Mouse (Mus musculus) embryonic facial prominence, embryonic 11.5 days (tissue): Measurements from ENCODE around the gene Grk1. TPM values are rescaled to one million over a fixed set of nuclear protein-coding genes. Genes with fewer than 3 reads are reported as not detected.

Source experiments
- ATAC-seq: fragments of 200-750 bp; cut with Nextera tagmentation; replicated peaks from 2 replicates; pipeline ENCODE4 v1.8.0; 2017; ENCODE audit warnings: low read depth; ENCODE audit not compliant: insufficient number of reproducible peaks, low FRiP score, low TSS enrichment
- DNase-seq: peaks from one replicate; pipeline ENCODE4 v3.0.0-alpha.2; 2015; ENCODE audit warnings: low spot score
- H3K27ac ChIP-seq: fragments of 300-500 bp; sonication (generic); replicated peaks from 2 replicates; pipeline ENCODE4 v1.5.1; 2014; ENCODE audit warnings: mild to moderate bottlenecking, low read depth, low read length, control low read depth
- H3K27me3 ChIP-seq: fragments of 300-500 bp; sonication (generic); 2 replicates; pipeline ENCODE4 v1.6.1; 2014; ENCODE audit warnings: mild to moderate bottlenecking, low read length, moderate library complexity, mixed read lengths; ENCODE audit not compliant: control insufficient read depth, insufficient read depth
- H3K36me3 ChIP-seq: fragments of 300-500 bp; sonication (generic); replicated peaks from 2 replicates; pipeline ENCODE4 v1.6.1; 2014; ENCODE audit warnings: low read depth, mild to moderate bottlenecking, low read length, moderate library complexity, mixed read lengths; ENCODE audit not compliant: control insufficient read depth, insufficient read depth
- H3K4me1 ChIP-seq: fragments of 300-500 bp; sonication (generic); 2 replicates; pipeline ENCODE4 v1.6.1; 2014; ENCODE audit warnings: low read length, mixed read lengths; ENCODE audit not compliant: control insufficient read depth, insufficient read depth
- H3K4me2 ChIP-seq: fragments of 300-500 bp; sonication (generic); 2 replicates; pipeline ENCODE4 v1.6.1; 2014; ENCODE audit warnings: low read depth, mild to moderate bottlenecking, control low read depth, low read length, moderate library complexity
- H3K4me3 ChIP-seq: fragments of 300-500 bp; sonication (generic); 2 replicates; pipeline ENCODE4 v1.5.1; 2014; ENCODE audit warnings: low read depth, low read length, control low read depth
- H3K9ac ChIP-seq: fragments of 300-500 bp; sonication (generic); replicated peaks from 2 replicates; pipeline ENCODE4 v1.6.1; 2014; ENCODE audit warnings: mild to moderate bottlenecking, control low read depth, low read length
- H3K9me3 ChIP-seq: fragments of 300-500 bp; sonication (generic); replicated peaks from 2 replicates; pipeline ENCODE4 v1.6.1; 2016; ENCODE audit warnings: mild to moderate bottlenecking, low read length, inconsistent platforms, mixed read lengths; ENCODE audit not compliant: control insufficient read depth
- WGBS: fragments of 180-500 bp; shearing (Covaris S2); extraction: QIAGEN DNeasy Blood & Tissue Kit; methylation state at CpG from one replicate; pipeline ENCODE4 v1.1.7; 2014; 5-methylcytosine and 5-hydroxymethylcytosine counted together
- polyA plus RNA-seq: library from polyadenylated mRNA; unstranded; fragments of >200 nt; fragmentation: Nextera tagmentation; extraction: Ambion mirVana; gene quantifications from 2 replicates; pipeline ENCODE4 v1.2.1, GENCODE M21; 2014

Grk1 gene
- polyA plus RNA-seq, 1 experiment from 2014 or later = 0.06 TPM

GRCm38 (mm10) chr8:13448145-13448544, 43.3 kb downstream of the Grk1 start:
- Histone ChIP-seq H3K4me3 (no peak overlapping the region), H3K27ac (no peak overlapping the region), H3K4me1 (no peaks in the 10 kb centered on the region), H3K27me3 (no peaks in the 10 kb centered on the region), H3K9ac (no peak overlapping the region), H3K36me3 (no peaks in the 10 kb centered on the region), H3K9me3 (no peaks in the 10 kb centered on the region), H3K4me2 (no peak overlapping the region)
- DNase-seq (peak; percentile 74), ATAC-seq (no peak)
- 41% methylated on average over 4 of the region's 4 CpGs for WGBS

GRCm38 (mm10) chr8:13451747-13452277, 46.9 kb downstream of the Grk1 start:
- H3K27ac ChIP-seq = no peak overlapping the region
- no peak overlapping the region for H3K9ac ChIP-seq
- no peak overlapping the region for H3K4me2 ChIP-seq
- no peaks in the 10 kb centered on the region for H3K36me3 ChIP-seq
- H3K9me3 ChIP-seq = no peaks in the 10 kb centered on the region
- DNase-seq (no peak), ATAC-seq (no peak)
- WGBS = 71% methylated on average over 6 of the region's 6 CpGs
- no peaks in the 10 kb centered on the region for H3K27me3 ChIP-seq
- H3K4me3 ChIP-seq = no peak overlapping the region
- H3K4me1 ChIP-seq = no peaks in the 10 kb centered on the region

- Histone ChIP-seq H3K4me1 (no peaks in the 10 kb centered on the region), H3K36me3 (no peaks in the 10 kb centered on the region), H3K4me3 (no peak overlapping the region), H3K9ac (no peak overlapping the region), H3K4me2 (no peak overlapping the region), H3K27me3 (no peaks in the 10 kb centered on the region), H3K9me3 (no peaks in the 10 kb centered on the region), H3K27ac (no peak overlapping the region)
- DNase-seq (no peak), ATAC-seq (peak; percentile 51; the same call in 1 of the 2 replicates)
- 74% methylated on average over 8 of the region's 8 CpGs for WGBS
Measured at GRCm38 (mm10) chr8:13454341-13455113, 49.6 kb downstream of the Grk1 start.

DNA sequence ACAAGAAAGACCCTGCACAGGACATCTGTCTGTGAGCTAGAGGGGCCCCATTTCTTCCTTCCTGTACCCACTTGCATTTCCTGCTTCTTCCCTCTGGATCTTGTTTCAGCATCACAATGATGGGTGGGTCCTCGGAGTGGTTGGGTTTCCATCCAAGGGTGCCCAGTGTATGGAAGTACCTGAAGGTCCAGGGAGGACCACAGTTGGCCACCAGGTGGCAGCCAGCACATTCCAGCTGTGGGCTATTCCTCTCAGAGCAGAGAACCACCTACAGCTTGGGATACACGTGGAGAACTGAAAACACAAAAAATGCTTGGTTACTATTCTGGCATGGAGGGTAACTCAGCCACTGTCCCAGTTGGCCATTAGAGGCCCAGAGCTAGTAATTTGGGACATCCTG, 50.4 kb downstream of the Grk1 start:
- peak; percentile 58 for DNase-seq

DNA sequence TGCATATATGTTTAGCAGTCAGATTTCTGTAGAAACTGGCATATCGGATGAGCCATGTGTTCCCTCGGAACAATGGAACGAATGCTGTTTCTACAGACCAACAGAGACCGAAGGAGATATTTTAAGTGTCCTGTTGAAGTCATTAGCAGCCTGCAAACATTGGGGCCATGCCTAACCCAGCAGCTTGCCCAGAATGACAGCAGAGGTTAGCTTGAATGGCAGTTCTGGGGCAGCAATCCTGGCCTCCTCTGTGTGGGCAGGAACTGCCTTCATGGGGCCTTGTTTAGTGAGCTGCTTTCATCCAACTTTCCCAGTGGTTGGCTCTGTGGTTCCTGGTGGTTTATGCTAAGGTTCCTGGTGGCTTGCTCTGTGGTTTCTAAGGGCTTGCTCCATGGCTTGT, 54.5 kb downstream of the Grk1 start:
- Histone ChIP-seq H3K36me3 (no peaks in the 10 kb centered on the region), H3K9me3 (no peaks in the 10 kb centered on the region), H3K27me3 (no peaks in the 10 kb centered on the region), H3K4me2 (no peak overlapping the region), H3K4me3 (no peak overlapping the region), H3K4me1 (no peaks in the 10 kb centered on the region), H3K27ac (no peak overlapping the region), H3K9ac (no peak overlapping the region)
- no peak for ATAC-seq
- WGBS = 92% methylated on average over 4 of the region's 4 CpGs
- no peak for DNase-seq

More for the DNA sequence above, 50.4 kb downstream of the Grk1 start:
- H3K36me3 ChIP-seq = no peaks in the 10 kb centered on the region
- no peak overlapping the region for H3K27ac ChIP-seq
- H3K9ac ChIP-seq = no peak overlapping the region
- ATAC-seq = no peak; the same call in 1 of the 2 replicates
- WGBS = 37% methylated on average over 2 of the region's 2 CpGs
- no peak overlapping the region for H3K4me2 ChIP-seq
- H3K4me3 ChIP-seq = no peak overlapping the region
- no peaks in the 10 kb centered on the region for H3K27me3 ChIP-seq
- H3K4me1 ChIP-seq = no peaks in the 10 kb centered on the region
- H3K9me3 ChIP-seq = no peaks in the 10 kb centered on the region

DNA sequence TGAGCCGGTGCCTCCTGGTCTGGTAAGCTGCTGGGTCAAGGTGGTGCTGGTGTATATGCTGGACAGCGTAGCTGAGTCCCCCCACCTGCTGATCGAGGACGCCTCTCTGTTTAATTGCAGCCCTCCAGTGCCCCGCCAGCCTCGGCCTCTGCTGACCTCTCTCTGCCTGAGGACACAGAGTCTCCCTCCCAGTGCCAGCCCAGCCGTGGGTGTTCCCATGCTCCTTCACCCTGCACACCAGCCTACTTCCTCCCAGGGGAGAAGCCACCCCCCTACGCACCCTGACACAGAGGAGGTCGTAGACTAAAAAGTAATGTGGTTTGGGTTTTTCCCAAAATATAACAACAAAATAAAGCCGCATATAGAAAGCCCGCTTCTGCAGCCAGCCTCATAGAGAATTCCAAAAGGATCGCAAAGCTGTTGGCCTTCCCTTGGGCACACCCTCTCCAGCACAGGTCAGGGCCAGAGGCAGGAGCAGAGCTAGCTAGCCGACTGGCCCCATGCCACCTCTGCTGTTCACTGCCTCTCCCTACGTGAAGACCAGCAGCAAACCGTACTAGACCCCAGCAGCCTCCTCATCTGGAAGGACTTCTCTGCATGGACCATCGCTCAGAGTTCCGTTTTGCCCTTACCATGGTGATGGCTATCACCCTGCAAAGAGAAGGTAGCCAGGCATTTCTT, 56.3 kb downstream of the Grk1 start:
- WGBS = 71% methylated on average over 17 of the region's 17 CpGs
- H3K4me2 ChIP-seq = no peak overlapping the region
- no peaks in the 10 kb centered on the region for H3K4me1 ChIP-seq
- H3K4me3 ChIP-seq = no peak overlapping the region
- ATAC-seq (no peak), DNase-seq (no peak)
- H3K27me3 ChIP-seq = no peaks in the 10 kb centered on the region
- H3K36me3 ChIP-seq = no peaks in the 10 kb centered on the region
- no peaks in the 10 kb centered on the region for H3K9me3 ChIP-seq
- no peak overlapping the region for H3K9ac ChIP-seq
- no peak overlapping the region for H3K27ac ChIP-seq

- H3K36me3 ChIP-seq = no peaks in the 10 kb centered on the region
- WGBS = 37% methylated on average over 4 of the region's 4 CpGs
- no peak overlapping the region for H3K27ac ChIP-seq
- no peak overlapping the region for H3K4me2 ChIP-seq
- no peak overlapping the region for H3K9ac ChIP-seq
- H3K27me3 ChIP-seq = no peaks in the 10 kb centered on the region
- H3K4me3 ChIP-seq = no peak overlapping the region
- DNase-seq (peak; percentile 70), ATAC-seq (no peak)
- no peaks in the 10 kb centered on the region for H3K4me1 ChIP-seq
- H3K9me3 ChIP-seq = no peaks in the 10 kb centered on the region
Measured at GRCm38 (mm10) chr8:13461843-13462242, 57.0 kb downstream of the Grk1 start.

- H3K9ac ChIP-seq = no peak overlapping the region
- ATAC-seq (no peak), DNase-seq (no peak)
- H3K27me3 ChIP-seq = no peaks in the 10 kb centered on the region
- H3K36me3 ChIP-seq = no peaks in the 10 kb centered on the region
- no peak overlapping the region for H3K4me3 ChIP-seq
- no peak overlapping the region for H3K27ac ChIP-seq
- H3K4me2 ChIP-seq = no peak overlapping the region
- 83% methylated on average over 10 of the region's 10 CpGs for WGBS
- no peaks in the 10 kb centered on the region for H3K4me1 ChIP-seq
- H3K9me3 ChIP-seq = no peaks in the 10 kb centered on the region
Measured at GRCm38 (mm10) chr8:13462392-13462791, 57.5 kb downstream of the Grk1 start.
